ENCODE assay signal across 16 mouse cellular contexts in the genomic region with DNA sequence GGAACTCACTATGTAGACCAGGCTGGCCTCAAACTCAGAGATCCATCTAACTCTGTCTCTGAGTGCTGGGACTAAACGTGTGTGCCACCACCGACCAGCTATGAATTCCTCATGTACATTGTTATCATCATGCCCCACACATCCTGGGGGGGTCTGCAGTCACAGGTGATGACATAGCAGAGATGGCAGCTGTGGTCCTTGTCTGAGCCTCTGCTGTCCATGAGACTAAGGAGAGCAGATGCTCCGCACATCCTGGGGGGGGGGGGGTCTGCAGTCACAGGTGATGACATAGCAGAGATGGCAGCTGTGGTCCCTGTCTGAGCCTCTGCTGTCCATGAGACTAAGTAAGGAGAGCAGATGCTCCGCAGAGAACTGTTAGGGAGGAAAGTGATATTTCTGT. TPM values are rescaled to one million over a fixed set of nuclear protein-coding genes. Genes with fewer than 3 reads are reported as not detected.
"Had no signal": no experiment of that assay in that cellular context is flagged by ENCODE, and none has a peak within 500 bp of the region (broad histone marks: within the 10 kb centered on the region; RNA-seq: fewer than 3 reads in every experiment).

No protein-coding gene starts in this region.

RNA-seq across cellular contexts. Expression of a gene that starts 6.9 kb away (rescaled TPM):
- total RNA-seq: megakaryocyte, adult 5-6 weeks; megakaryocyte-erythroid progenitor cell, adult 5-6 weeks had no signal
- polyA plus RNA-seq: liver, postnatal 0 days; lung, adult 2 months; lung, embryonic 15.5 days; midbrain, embryonic 10.5 days; midbrain, embryonic 12.5 days; midbrain, embryonic 14.5 days; midbrain, embryonic 16.5 days; neural tube, embryonic 11.5 days; neural tube, embryonic 13.5 days; neural tube, embryonic 15.5 days; small intestine, adult 2 months; stomach, embryonic 14.5 days; stomach, embryonic 16.5 days; thymus, postnatal 0 days had no signal

RNA-seq across cellular contexts. Expression of a gene that starts 11.6 kb away (rescaled TPM):
- total RNA-seq: megakaryocyte, adult 5-6 weeks had no signal
- polyA plus RNA-seq: liver, postnatal 0 days; lung, adult 2 months; midbrain, embryonic 12.5 days; midbrain, embryonic 16.5 days; neural tube, embryonic 11.5 days; neural tube, embryonic 13.5 days; neural tube, embryonic 15.5 days; small intestine, adult 2 months; stomach, embryonic 14.5 days; stomach, embryonic 16.5 days had no signal
